Comparison of ENCODE assay signal across 8 mouse cellular contexts in the genomic region with DNA sequence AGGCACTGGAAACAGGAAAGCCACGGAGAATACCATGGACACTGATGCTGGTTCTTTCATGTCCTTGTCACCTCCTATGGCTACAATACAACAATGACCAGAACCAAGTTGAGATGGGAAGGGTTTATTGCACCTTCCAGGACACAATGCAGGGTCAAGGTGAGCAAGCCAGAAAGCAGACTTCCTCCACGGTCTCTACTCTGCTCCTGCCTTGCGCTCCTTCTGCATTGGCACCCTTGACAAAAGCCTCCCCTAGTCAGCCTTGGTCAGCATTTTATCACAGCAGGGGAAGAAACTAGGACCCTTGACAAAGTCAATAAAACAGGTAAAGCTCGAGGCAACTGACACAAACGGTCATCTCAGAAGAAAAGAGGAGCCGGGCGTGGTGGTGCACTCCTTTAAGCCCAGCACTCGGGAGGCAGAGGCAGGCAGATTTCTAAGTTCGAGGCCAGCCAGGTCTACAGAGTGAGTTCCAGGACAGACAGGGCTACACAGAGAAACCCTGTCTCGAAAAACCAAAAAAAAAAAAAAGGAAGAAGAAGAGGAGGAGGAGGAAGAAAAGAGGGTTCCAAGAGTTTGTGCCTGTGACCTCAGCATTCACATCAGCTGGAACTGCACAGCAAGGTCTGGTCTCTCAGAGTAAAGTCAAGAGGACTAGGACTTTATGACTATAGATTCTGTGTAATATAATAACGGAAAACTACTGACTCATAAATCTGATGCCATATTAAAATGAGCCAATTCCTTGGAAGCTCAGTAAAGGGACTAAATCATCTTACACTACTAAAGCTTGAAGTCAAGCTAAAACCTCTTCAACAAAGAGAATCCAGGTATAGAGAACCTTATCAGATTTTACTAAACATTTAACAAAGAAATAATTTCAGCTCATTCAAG. TPM values are rescaled to one million over a fixed set of nuclear protein-coding genes. Genes with fewer than 3 reads are reported as not detected.
DNase-seq lines count a peak whose midpoint lies in the region; ATAC-seq lines count a peak whose summit lies in the region.
"Not testable (repeated sequence)": the region's sequence is repeated elsewhere in the genome, so short reads cannot be mapped to it uniquely, and the experiment has no call there.

No protein-coding gene starts in this region.

- not testable (repeated sequence) for H3K4me2 ChIP-seq in midbrain, embryonic 13.5 days (replicated peaks)

- not testable (repeated sequence) for H3K9ac ChIP-seq in midbrain, embryonic 13.5 days (replicated peaks)

- H3K36me3 ChIP-seq in midbrain, embryonic 13.5 days, result not testable (repeated sequence)

- H3K27me3 ChIP-seq in midbrain, embryonic 13.5 days, result not testable (repeated sequence)

- not testable (repeated sequence) for H3K4me3 ChIP-seq in midbrain, embryonic 13.5 days (replicated peaks)

- DNase-seq in A20 (ENCODE audit: low read depth, low spot score) (peak; percentile 34), liver (peak; percentile 38)
- DNase-seq in cerebellum, adult 9-10 months, result peak; percentile 46
- peak; percentile 36 to 76 for DNase-seq in frontal cortex, adult 2 months (ENCODE audit: extremely low spot score in 1 of 2, low spot score in 1 of 2)
- DNase-seq in heart, postnatal 25 days (ENCODE audit: low spot score), result peak; percentile 78
- DNase-seq in kidney, postnatal 25 days, result peak; percentile 62 to 88
- DNase-seq in spleen, postnatal 4 days (ENCODE audit: low spot score in 2 of 2), result peak; percentile 79 to 96

- intact Hi-C loops in heart, postnatal 25 days (cut with DNase I), result not testable (repeated sequence)

- H3K9me3 ChIP-seq in midbrain, embryonic 13.5 days, result peaks cover 13% of the 10 kb centered on the region

- ATAC-seq in midbrain, embryonic 13.5 days, result peak; percentile 53

- 85% methylated on average over 11 of the region's 11 CpGs for WGBS in midbrain, embryonic 13.5 days

- H3K27ac ChIP-seq in midbrain, embryonic 13.5 days, result not testable (repeated sequence)

- not testable (repeated sequence) for H3K4me1 ChIP-seq in midbrain, embryonic 13.5 days (replicated peaks)

RNA-seq across cellular contexts. Expression of gene Sfi1, which starts 19.6 kb away (rescaled TPM):
- polyA plus RNA-seq in frontal cortex, adult 2 months (2012; rRNA removed), result 32.7 and 36.6 TPM in 2 replicates
- 10 to 100 TPM; 19.1 to 21.7 TPM for total RNA-seq in heart, postnatal 25 days (2021)
- polyA plus RNA-seq in midbrain, embryonic 13.5 days (2015; fragmentation: Nextera tagmentation; extraction: Ambion mirVana), result 17.9 and 18.6 TPM in 2 replicates

RNA-seq across cellular contexts. Expression of gene Eif4enif1, which starts 28.5 kb away (rescaled TPM):
- polyA plus RNA-seq in frontal cortex, adult 2 months (2012; rRNA removed), result 55.0 and 55.6 TPM in 2 replicates
- total RNA-seq in heart, postnatal 25 days (2021), result 10 to 100 TPM; 42.1 to 45.1 TPM
- polyA plus RNA-seq in midbrain, embryonic 13.5 days (2015; fragmentation: Nextera tagmentation; extraction: Ambion mirVana), result 54.4 and 55.6 TPM in 2 replicates

Comparison
In these comparisons a context has a peak if more than half of its experiments do, and no peak if none do; other contexts are left out.
1. DNase-seq: peak in every context shown above with its lines; median percentile 88 in spleen, postnatal 4 days; 78 in heart, postnatal 25 days; 75 in kidney, postnatal 25 days; 56 in frontal cortex, adult 2 months; 46 in cerebellum, adult 9-10 months; 38 in liver; 34 in A20.